Mouse (Mus musculus) liver, adult (tissue): ENCODE data around the gene Gm49345.

Source experiments
- GATA4 ChIP-seq: IDR thresholded peaks from 2 replicates; pipeline ENCODE4 v1.6.1; 2014; ENCODE audit warnings: mild to moderate bottlenecking, low read length; ENCODE audit not compliant: insufficient replicate concordance

Gene Gm49345

GRCm38 (mm10) chr13:67637294-67638007 is at the start of gene Gm49345, which contains the start of gene Zfp729a:
Gene Gm49345, minus strand, starts transcription at chr13:67637769.
Gene Zfp729a, minus strand, starts transcription at chr13:67637791.
- TF ChIP-seq GATA4, result no peak

- TF ChIP-seq GATA4, result no peak
These were observed 49.4 kb upstream of the Gm49345 start, which contains the start of gene Zfp738 for GRCm38 (mm10) chr13:67686971-67687370. Gene Zfp738, minus strand, starts transcription at chr13:67687071.

- no peak for TF ChIP-seq GATA4
These were observed 37.3 kb upstream of the Gm49345 start for GRCm38 (mm10) chr13:67674902-67675301.

GRCm38 (mm10) chr13:67652496-67652895 is 14.9 kb upstream of the Gm49345 start:
- TF ChIP-seq GATA4, result no peak

- TF ChIP-seq GATA4, result no peak
These were observed 27.5 kb downstream of the Gm49345 start for GRCm38 (mm10) chr13:67610108-67610507.

- TF ChIP-seq GATA4, result no peak
These were observed 28.3 kb downstream of the Gm49345 start, which contains the start of gene Zfp729b for GRCm38 (mm10) chr13:67609066-67609876. Gene Zfp729b, minus strand, starts transcription at chr13:67609707.

GRCm38 (mm10) chr13:67572591-67573189 is 64.9 kb downstream of the Gm49345 start:
- no peak for TF ChIP-seq GATA4

GRCm38 (mm10) chr13:67553730-67554129 is 83.8 kb downstream of the Gm49345 start, which contains the start of gene Zfp748:
Gene Zfp748, minus strand, starts transcription at chr13:67553830.
- TF ChIP-seq GATA4, result no peak

- no peak for TF ChIP-seq GATA4
These were observed 84.8 kb downstream of the Gm49345 start for GRCm38 (mm10) chr13:67552505-67553346.

- TF ChIP-seq GATA4, result no peak
These were observed 91.6 kb downstream of the Gm49345 start for GRCm38 (mm10) chr13:67545941-67546340.
